Mouse (Mus musculus) brain, embryonic 14.5 days (tissue): ENCODE data around the gene Tmem236. TPM values are rescaled to one million over a fixed set of nuclear protein-coding genes. Genes with fewer than 3 reads are reported as not detected.

ENCODE experiments used
- DNase-seq: peaks from one replicate; pipeline ENCODE4 v3.0.0-alpha.2; 2011; ENCODE audit warnings: low read depth
- CTCF ChIP-seq: fragments of 200-500 bp; IDR thresholded peaks from 2 replicates; pipeline ENCODE4 v1.5.1; 2012; ENCODE audit warnings: inconsistent platforms, mild to moderate bottlenecking, moderate library complexity, borderline replicate concordance; ENCODE audit not compliant: insufficient read depth, insufficient read length; ENCODE audit errors: extremely low read depth
- POLR2A ChIP-seq: fragments of 200-500 bp; IDR thresholded peaks from 2 replicates; pipeline ENCODE4 v1.6.1; 2012; ENCODE audit warnings: mild to moderate bottlenecking, inconsistent platforms, borderline replicate concordance; ENCODE audit not compliant: poor library complexity, insufficient read depth, insufficient read length, severe bottlenecking; ENCODE audit errors: extremely low read depth
- polyA plus RNA-seq: library from polyadenylated mRNA; depleted of rRNA; stranded (reverse); fragments of >200 nt; gene quantifications from 2 replicates; pipeline ENCODE4 v1.2.3, GENCODE M21; 2012; rRNA removed

Gene Tmem236
- polyA plus RNA-seq = 0.14 TPM in 2 replicates

- DNase-seq = no peak
- no peak for TF ChIP-seq CTCF
- no peak for TF ChIP-seq POLR2A
Observed at GRCm38 (mm10) chr2:14174334-14174733, at the start of gene Tmem236. Gene Tmem236, plus strand, starts transcription at chr2:14174523.

- TF ChIP-seq POLR2A = no peak
- TF ChIP-seq CTCF = no peak
- no peak for DNase-seq
Observed at GRCm38 (mm10) chr2:14126387-14126786, 47.9 kb upstream of the Tmem236 start.

GRCm38 (mm10) chr2:14127629-14128028, 46.7 kb upstream of the Tmem236 start:
- DNase-seq = peak; percentile 70
- TF ChIP-seq POLR2A = no peak
- no peak for TF ChIP-seq CTCF

- no peak for DNase-seq
- TF ChIP-seq CTCF (no peak), POLR2A (no peak)
Observed at GRCm38 (mm10) chr2:14130641-14131339, 43.5 kb upstream of the Tmem236 start.

- DNase-seq = peak; percentile 32
- TF ChIP-seq CTCF = no peak
- no peak for TF ChIP-seq POLR2A
Observed at GRCm38 (mm10) chr2:14132468-14133326, 41.6 kb upstream of the Tmem236 start.

GRCm38 (mm10) chr2:14136906-14137305, 37.4 kb upstream of the Tmem236 start:
- DNase-seq = peak; percentile 43
- TF ChIP-seq POLR2A (no peak), CTCF (no peak)

- no peak for DNase-seq
Observed at GRCm38 (mm10) chr2:14139590-14139989, 34.7 kb upstream of the Tmem236 start.

GRCm38 (mm10) chr2:14140044-14140443, 34.3 kb upstream of the Tmem236 start:
- TF ChIP-seq POLR2A = no peak
- no peak for TF ChIP-seq CTCF
- DNase-seq = no peak

More at GRCm38 (mm10) chr2:14139590-14139989, 34.7 kb upstream of the Tmem236 start:
- TF ChIP-seq CTCF = no peak
- TF ChIP-seq POLR2A = no peak

GRCm38 (mm10) chr2:14145311-14145710, 29.0 kb upstream of the Tmem236 start:
- TF ChIP-seq CTCF = no peak
- TF ChIP-seq POLR2A = no peak
- no peak for DNase-seq

- DNase-seq = peak; percentile 26
- TF ChIP-seq POLR2A = no peak
- TF ChIP-seq CTCF = peak; percentile 6; the same call in 1 of the 2 replicates
Observed at GRCm38 (mm10) chr2:14146913-14147312, 27.4 kb upstream of the Tmem236 start.

GRCm38 (mm10) chr2:14150829-14151228, 23.5 kb upstream of the Tmem236 start:
- DNase-seq = peak; percentile 27
- TF ChIP-seq POLR2A (no peak), CTCF (no peak)

GRCm38 (mm10) chr2:14151854-14152253, 22.5 kb upstream of the Tmem236 start:
- TF ChIP-seq CTCF (no peak), POLR2A (no peak)
- no peak for DNase-seq

GRCm38 (mm10) chr2:14159047-14159446, 15.3 kb upstream of the Tmem236 start:
- no peak for TF ChIP-seq CTCF
- TF ChIP-seq POLR2A = no peak
- DNase-seq = no peak
